Mouse (Mus musculus) heart, adult 18-20 months (tissue): ENCODE measurements at regions not wholly inside any gene's neighbourhood (a gene's known extent, or its start where the extent isn't known, plus 50 kb on each side); places are given as distances from the start of the nearest gene placed in this dataset.
A peak's percentile ranks its signal among the peaks of the same experiment; 100 is the strongest.
"Not testable (repeated sequence)": the region's sequence is repeated elsewhere in the genome, so short reads cannot be mapped to it uniquely, and the experiment has no call there.

Experiments used
- DNase-seq, 2 experiments: peaks; one replicate each; pipeline ENCODE4 v3.0.0; 2021 to 2022; ENCODE audit warnings: mixed read lengths in 1 of 2

DNA sequence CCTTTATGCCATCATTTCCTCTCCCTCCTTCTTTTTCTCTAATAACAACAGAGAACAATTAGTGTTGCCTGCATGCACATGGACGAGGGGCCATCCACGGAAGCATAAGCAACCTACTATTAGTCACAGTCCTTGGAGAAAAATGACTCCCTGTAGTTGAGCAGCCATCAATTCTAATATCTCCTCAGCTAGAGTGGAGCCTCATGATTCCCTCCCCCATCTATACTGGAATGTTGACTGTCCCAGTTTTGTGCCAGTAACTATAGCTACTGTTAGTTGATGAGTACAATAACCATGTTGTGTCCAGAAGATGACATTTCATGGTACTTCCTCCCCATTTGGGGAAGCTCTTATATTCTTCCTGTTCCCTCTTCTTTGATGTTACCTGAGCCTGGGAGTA is 64.3 kb upstream of the Rtn4 start:
- DNase-seq: no peak

DNA sequence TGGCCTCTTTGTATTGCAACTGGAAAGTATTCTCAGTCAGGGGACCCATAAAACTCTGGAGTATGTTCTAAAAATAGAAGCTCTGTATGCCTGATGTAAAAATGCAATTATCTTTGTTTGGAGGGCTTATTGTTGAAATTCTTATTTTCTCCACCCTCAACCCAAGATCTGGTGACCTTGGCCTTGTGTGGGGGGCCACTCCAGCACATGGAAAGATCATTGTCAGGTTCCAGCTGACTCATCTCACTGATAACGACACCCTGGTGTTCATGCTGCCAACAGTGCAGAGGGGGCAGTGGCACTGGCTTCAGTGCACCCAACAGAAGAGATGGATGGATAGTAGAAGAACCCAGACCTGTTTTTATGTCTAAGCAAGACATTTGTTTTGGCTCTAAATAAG is 60.3 kb upstream of the Rtn4 start:
- DNase-seq: no peak

DNA sequence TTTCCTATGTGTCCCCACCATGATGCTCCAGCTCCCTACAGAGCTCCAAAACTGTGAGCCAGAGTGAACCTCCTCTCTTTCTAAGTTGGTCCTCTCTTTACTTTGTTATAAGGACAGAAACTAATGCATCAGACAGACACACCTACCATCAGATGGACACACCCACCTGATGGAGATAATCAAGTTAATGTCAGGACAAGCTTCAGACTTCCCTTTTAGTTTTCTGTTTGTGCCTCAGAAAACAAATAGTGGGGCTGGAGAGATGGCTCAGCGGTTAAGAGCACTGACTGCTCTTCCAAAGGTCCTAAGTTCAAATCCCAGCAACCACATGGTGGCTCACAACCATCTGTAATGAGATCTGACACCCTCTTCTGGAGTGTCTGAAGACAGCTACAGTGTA is 59.5 kb upstream of the Rtn4 start:
- DNase-seq: not testable (repeated sequence)

DNA sequence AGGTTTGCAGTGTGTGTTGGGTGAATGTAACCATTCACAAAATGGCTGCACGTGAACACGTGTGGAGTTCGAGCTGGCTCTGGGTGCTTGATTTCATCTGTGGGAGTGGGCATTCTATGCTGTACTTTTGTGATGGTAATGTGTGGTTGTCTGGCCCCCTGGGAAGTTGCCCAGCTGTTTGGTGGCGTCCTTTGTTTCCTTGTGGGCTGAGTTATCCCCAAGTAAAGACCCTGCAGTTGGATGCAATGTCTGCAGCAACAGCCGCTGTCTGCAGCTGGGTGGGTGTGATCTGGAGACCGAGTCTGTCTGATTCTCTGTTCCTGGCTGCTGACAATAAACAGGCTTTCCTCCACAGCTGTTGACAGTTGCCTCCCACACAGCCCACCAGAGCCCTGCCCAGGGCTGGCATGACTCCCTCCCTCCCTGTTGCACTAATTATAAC is 56.0 kb upstream of the Rtn4 start:
- DNase-seq: peak; percentile 64 to 70

DNA sequence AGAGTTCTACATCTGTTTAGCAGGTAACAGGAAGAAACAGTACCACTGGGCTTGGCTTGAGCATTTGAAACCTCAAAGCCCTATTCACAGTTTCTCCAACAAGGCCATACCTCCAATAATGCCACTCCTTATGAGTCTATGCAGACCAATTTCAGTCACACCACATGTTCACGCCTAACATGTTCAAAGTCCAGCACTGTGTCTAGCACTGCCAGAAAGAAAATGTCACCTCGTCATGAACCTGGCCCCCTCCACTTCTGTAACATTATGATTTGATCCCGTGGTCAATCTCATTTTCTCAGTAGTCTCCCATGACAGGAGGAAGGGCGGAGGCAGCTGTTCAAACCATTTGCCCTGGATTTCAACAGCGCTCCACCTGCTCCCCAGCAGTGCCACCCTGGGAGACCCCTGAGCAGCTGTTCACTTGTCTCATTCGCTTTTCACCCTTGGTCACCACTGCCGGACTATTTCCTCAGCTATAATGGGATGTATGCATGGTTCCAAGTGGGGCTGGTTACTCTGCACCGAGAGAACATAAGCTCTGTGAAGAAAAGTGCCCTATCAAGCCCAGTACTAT is 54.6 kb upstream of the Rtn4 start:
- DNase-seq: no peak

DNA sequence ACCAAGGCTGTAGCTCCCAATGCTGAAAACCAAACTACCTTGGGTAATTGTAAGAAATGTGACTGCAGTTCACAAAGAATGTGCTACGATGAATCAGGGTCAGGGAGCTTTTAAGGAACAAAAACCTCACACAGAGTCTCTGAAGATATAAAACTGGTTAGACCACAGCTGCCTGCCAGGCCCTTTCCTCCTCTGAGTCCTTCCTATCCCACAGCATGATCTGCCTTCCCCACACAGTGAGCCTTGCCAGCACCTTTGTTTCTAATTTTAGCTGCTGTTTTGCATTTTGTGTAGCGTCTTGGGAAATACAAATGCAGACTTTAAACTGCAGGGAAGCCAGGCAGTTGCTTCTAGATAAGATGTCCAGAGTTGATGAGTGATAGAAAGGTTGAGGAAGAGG is 53.9 kb upstream of the Rtn4 start:
- DNase-seq: peak in 1 of 2 experiments; percentile 27
